Mouse (Mus musculus) macrophage (primary cell): Measurements from ENCODE around the gene Mup20. TPM values are rescaled to one million over a fixed set of nuclear protein-coding genes. Genes with fewer than 3 reads are reported as not detected.
"Not testable (repeated sequence)": the region's sequence is repeated elsewhere in the genome, so short reads cannot be mapped to it uniquely, and the experiment has no call there.

Experiments used
- H3K27ac ChIP-seq: fragments of 350-480 bp; formaldehyde crosslinking; 2 replicates; pipeline ENCODE4 v1.9.0; 2021
- H3K36me3 ChIP-seq: fragments of 350-480 bp; formaldehyde crosslinking; 2 replicates; pipeline ENCODE4 v1.9.0; 2021; ENCODE audit errors: inconsistent target
- H3K4me3 ChIP-seq: fragments of 350-480 bp; formaldehyde crosslinking; 2 replicates; pipeline ENCODE4 v1.9.0; 2021; ENCODE audit errors: inconsistent target
- H3K79me2 ChIP-seq: fragments of 350-480 bp; formaldehyde crosslinking; 2 replicates; pipeline ENCODE4 v1.9.0; 2021; ENCODE audit errors: inconsistent target
- WGBS: methylation state at CpG from one replicate; pipeline ENCODE4 v1.1.7; 2026; ENCODE audit warnings: inconsistent platforms; ENCODE audit not compliant: missing documents; 5-methylcytosine and 5-hydroxymethylcytosine counted together
- polyA plus RNA-seq: library from polyadenylated mRNA; stranded (reverse); fragments of 250-400 nt; gene quantifications from 3 replicates; pipeline ENCODE4 v1.2.4, GENCODE M21; 2018; ENCODE audit warnings: inconsistent platforms
- total RNA-seq, 78 experiments: library from RNA; depleted of rRNA; stranded (reverse); fragments of 250-400 nt; gene quantifications; 1 replicate in 9 of 78; 2 replicates in 24 of 78; 3 replicates in 43 of 78; 4 replicates in 2 of 78; pipeline ENCODE4 v1.2.4; 2018; ENCODE audit warnings: inconsistent platforms in 56 of 78

Gene Mup20
- total RNA-seq (2018; cell fraction: chromatin; rRNA removed), result not detected
- not detected for total RNA-seq (2018; cell fraction: cytosol; rRNA removed)
- total RNA-seq (2018; cell fraction: nucleus; rRNA removed), result not detected
- not detected in 3 replicates for polyA plus RNA-seq

GRCm38 (mm10) chr4:62054058-62054457, at the start of gene Mup20:
Mup20 (minus strand) TSS chr4:62054158.
- H3K4me3 ChIP-seq, H3K36me3 ChIP-seq, H3K79me2 ChIP-seq, H3K27ac ChIP-seq: not testable (repeated sequence)
- no CpG with 5 or more reads among the region's 3 CpGs for WGBS

- not testable (repeated sequence) for H3K27ac ChIP-seq, H3K79me2 ChIP-seq, H3K36me3 ChIP-seq, H3K4me3 ChIP-seq
- WGBS, result no CpG with 5 or more reads among the region's 2 CpGs
Observed at GRCm38 (mm10) chr4:62103366-62103765, 49.4 kb upstream of the Mup20 start.

- H3K4me3 ChIP-seq, result no peak overlapping the region
- H3K27ac ChIP-seq, result no peak overlapping the region
- H3K79me2 ChIP-seq, result no peaks in the 10 kb centered on the region
- 100% methylated on average over 1 of the region's 2 CpGs for WGBS
- H3K36me3 ChIP-seq, result no peaks in the 10 kb centered on the region
Observed at GRCm38 (mm10) chr4:62087953-62088352, 34.0 kb upstream of the Mup20 start.

GRCm38 (mm10) chr4:62087241-62087640, 33.3 kb upstream of the Mup20 start, which contains the start of gene Mup3:
Mup3 (minus strand) TSS chr4:62087342.
- H3K27ac ChIP-seq, result no peak within 1 kb of the TSS
- 87% methylated on average over 2 of the region's 2 CpGs for WGBS
- no peaks in the 10 kb centered on the region for H3K79me2 ChIP-seq
- no peaks in the 10 kb centered on the region for H3K36me3 ChIP-seq
- H3K4me3 ChIP-seq, result no peak within 1 kb of the TSS

- Histone ChIP-seq H3K79me2 (no peaks in the 10 kb centered on the region), H3K4me3 (no peak overlapping the region), H3K36me3 (no peaks in the 10 kb centered on the region), H3K27ac (no peak overlapping the region)
Observed at GRCm38 (mm10) chr4:62082755-62083154, 28.8 kb upstream of the Mup20 start.

GRCm38 (mm10) chr4:62075126-62075525, 21.2 kb upstream of the Mup20 start:
- WGBS, result 59% methylated on average over 3 of the region's 3 CpGs
- no peaks in the 10 kb centered on the region for H3K36me3 ChIP-seq
- no peak overlapping the region for H3K27ac ChIP-seq
- H3K4me3 ChIP-seq, result no peak overlapping the region
- H3K79me2 ChIP-seq, result no peaks in the 10 kb centered on the region

- H3K36me3 ChIP-seq, H3K4me3 ChIP-seq, H3K79me2 ChIP-seq, H3K27ac ChIP-seq: not testable (repeated sequence)
- no CpG with 5 or more reads among the region's 2 CpGs for WGBS
Observed at GRCm38 (mm10) chr4:62054780-62055179, 822 bp upstream of the Mup20 start.

- WGBS, result 45% methylated on average over 1 of the region's 1 CpGs
- Histone ChIP-seq H3K4me3 (no peak overlapping the region), H3K27ac (no peak overlapping the region), H3K79me2 (no peaks in the 10 kb centered on the region), H3K36me3 (no peaks in the 10 kb centered on the region)
Observed at GRCm38 (mm10) chr4:62026281-62026680, 27.7 kb downstream of the Mup20 start.

- H3K79me2 ChIP-seq, result no peaks in the 10 kb centered on the region
- no peak overlapping the region for H3K27ac ChIP-seq
- H3K4me3 ChIP-seq, result no peak overlapping the region
- WGBS, result 71% methylated on average over 2 of the region's 2 CpGs
- no peaks in the 10 kb centered on the region for H3K36me3 ChIP-seq
Observed at GRCm38 (mm10) chr4:62024256-62024959, 29.6 kb downstream of the Mup20 start.

- 90% methylated on average over 4 of the region's 4 CpGs for WGBS
Observed at GRCm38 (mm10) chr4:62023646-62024045, 30.3 kb downstream of the Mup20 start.

GRCm38 (mm10) chr4:62023120-62023519, 30.8 kb downstream of the Mup20 start:
- H3K4me3 ChIP-seq, result no peak overlapping the region
- 79% methylated on average over 2 of the region's 2 CpGs for WGBS

More at GRCm38 (mm10) chr4:62023646-62024045, 30.3 kb downstream of the Mup20 start:
- no peaks in the 10 kb centered on the region for H3K79me2 ChIP-seq
- no peak overlapping the region for H3K27ac ChIP-seq
- no peak overlapping the region for H3K4me3 ChIP-seq
- H3K36me3 ChIP-seq, result no peaks in the 10 kb centered on the region

GRCm38 (mm10) chr4:62020511-62020910, 33.4 kb downstream of the Mup20 start:
- not testable (repeated sequence) for H3K27ac ChIP-seq, H3K4me3 ChIP-seq, H3K36me3 ChIP-seq, H3K79me2 ChIP-seq

More at GRCm38 (mm10) chr4:62023120-62023519, 30.8 kb downstream of the Mup20 start:
- no peaks in the 10 kb centered on the region for H3K79me2 ChIP-seq
- H3K36me3 ChIP-seq, result no peaks in the 10 kb centered on the region
- no peak overlapping the region for H3K27ac ChIP-seq

Other genes with a start within 250 kb of the Mup20 start
- gene Mup5, start 218.9 kb downstream of the Mup20 start, polyA plus RNA-seq, result not detected in 3 replicates
- not detected in 3 replicates for gene Mup3, start 33.2 kb upstream of the Mup20 start, polyA plus RNA-seq
- not detected in 3 replicates for gene Mup21, start 96.7 kb upstream of the Mup20 start, polyA plus RNA-seq
- gene Zfp37, start 176.9 kb upstream of the Mup20 start, polyA plus RNA-seq, result 0.04 TPM in 1 of 3 replicates, not detected in the others
- 40.1 to 89.6 TPM (median 57.2 TPM) in 3 replicates for gene Slc31a2, start 208.4 kb upstream of the Mup20 start, polyA plus RNA-seq